ENCODE assay signal across 8 mouse cellular contexts in the genomic region with DNA sequence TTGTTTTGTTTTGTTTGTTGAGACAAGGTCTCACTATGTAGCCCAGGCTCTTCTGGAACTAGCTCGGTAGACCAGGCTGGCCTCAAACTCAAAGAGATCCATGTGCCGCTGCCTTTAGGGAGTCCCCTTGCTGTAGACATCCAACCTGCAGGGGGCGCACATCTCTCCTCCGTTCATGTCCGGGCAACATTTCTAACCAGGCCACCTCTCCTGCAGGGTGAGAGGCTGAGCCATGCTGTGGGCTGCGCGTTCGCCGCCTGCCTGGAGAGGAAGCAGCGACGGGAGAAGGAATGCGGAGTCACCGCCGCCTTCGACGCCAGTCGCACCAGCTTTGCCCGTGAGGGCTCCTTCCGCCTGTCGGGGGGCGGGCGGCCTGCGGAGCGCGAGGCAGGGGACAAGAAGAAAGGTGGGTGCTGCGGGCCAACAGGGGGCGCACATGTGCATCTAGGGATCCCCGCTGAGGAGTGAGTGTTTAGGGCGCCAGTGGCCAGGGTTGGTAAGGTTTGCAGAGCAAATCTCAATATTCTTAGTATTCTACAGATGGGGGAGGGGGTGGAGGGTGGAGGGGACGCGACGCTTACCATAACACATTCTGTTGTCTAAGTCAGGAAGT. TPM values are rescaled to one million over a fixed set of nuclear protein-coding genes. Genes with fewer than 3 reads are reported as not detected.
DNase-seq lines count a peak whose midpoint lies in the region; ATAC-seq and TF ChIP-seq lines count a peak whose summit lies in the region.

No protein-coding gene starts in this region.

- WGBS in lung, postnatal 0 days = 62% methylated on average over 29 of the region's 32 CpGs

- ATAC-seq in erythroblast, adult 5-6 weeks (replicated peaks; ENCODE audit: low FRiP score, poor library complexity, severe bottlenecking) = no peak
- ATAC-seq in lung, postnatal 0 days = peak; percentile 57
- no peak for ATAC-seq in activated CD4-positive, CD25-positive, alpha-beta regulatory T cell, adult 4 months

- H3K9ac ChIP-seq in lung, postnatal 0 days (replicated peaks; ENCODE audit: low read depth) = no peak overlapping the region

- no peaks in the 10 kb centered on the region for H3K27me3 ChIP-seq in erythroblast, embryonic 14.5 days (ENCODE audit: control insufficient read depth)
- H3K27me3 ChIP-seq in lung, postnatal 0 days (replicated peaks; ENCODE audit: insufficient read depth, low read length) = no peaks in the 10 kb centered on the region

- H3K27ac ChIP-seq in lung, postnatal 0 days (ENCODE audit: low read length) = no peak overlapping the region

- no peaks in the 10 kb centered on the region for H3K36me3 ChIP-seq in erythroblast, embryonic 14.5 days (ENCODE audit: control insufficient read depth)
- H3K36me3 ChIP-seq in lung, postnatal 0 days (ENCODE audit: insufficient read depth, low read length) = peaks cover 12% of the 10 kb centered on the region

- peak; percentile 39 for DNase-seq in urinary bladder, postnatal 14 days (ENCODE audit: low spot score)
- DNase-seq in urinary bladder, adult 18-20 months (ENCODE audit: low spot score in 2 of 2) = no peak
- peak; percentile 54 for DNase-seq in induced T-regulatory cell, adult 2 months (ENCODE audit: low read depth)
- peak; percentile 46 for DNase-seq in lung, postnatal 0 days (ENCODE audit: low spot score)
- no peak for DNase-seq in gastrocnemius, postnatal 14 days

- H3K9me3 ChIP-seq in erythroblast, embryonic 14.5 days (ENCODE audit: control insufficient read depth, low read length) = peaks cover 5% of the 10 kb centered on the region
- H3K9me3 ChIP-seq in lung, postnatal 0 days (ENCODE audit: low read length) = no peaks in the 10 kb centered on the region

- intact Hi-C loops in gastrocnemius, postnatal 14 days (cut with DNase I; ENCODE audit: low total_unique reads) = no loop called here

- H3K4me3 ChIP-seq in erythroblast, embryonic 14.5 days (replicated peaks) = peak overlapping the region; percentile 58
- no peak overlapping the region for H3K4me3 ChIP-seq in lung, postnatal 0 days (ENCODE audit: low read depth, low read length)

- peaks cover 17% of the 10 kb centered on the region for H3K4me1 ChIP-seq in erythroblast, embryonic 14.5 days (ENCODE audit: control insufficient read depth)
- no peaks in the 10 kb centered on the region for H3K4me1 ChIP-seq in lung, postnatal 0 days (ENCODE audit: insufficient read depth, low read depth, low read length)

- no peak for TF ChIP-seq EP300 in lung, postnatal 0 days (IDR thresholded peaks at IDR 0.05)

- 0 out of 2 replicates have a peak overlapping the region, but pooled peaks have one; percentile 4 for H3K4me2 ChIP-seq in lung, postnatal 0 days (replicated peaks; ENCODE audit: low read depth, low read length)

- TF ChIP-seq CTCF in lung, postnatal 0 days (IDR thresholded peaks at IDR 0.05) = peak; percentile 68

RNA-seq across cellular contexts. Expression of gene Numbl, which starts 15.6 kb away (rescaled TPM):
- 0.09 and 0.19 TPM in 2 replicates for polyA plus RNA-seq in erythroblast, embryonic 14.5 days (2012)
- total RNA-seq in erythroblast, adult 5-6 weeks (2015; ENCODE audit: low replicate concordance) = 0.42 and 0.58 TPM in 2 replicates
- 0.17 and 1.5 TPM in 2 replicates for total RNA-seq in erythroblast, adult 5-6 weeks (2017; ENCODE audit: low replicate concordance)
- polyA plus RNA-seq in lung, postnatal 0 days (2015; fragmentation: Nextera tagmentation; extraction: Ambion mirVana) = 11.6 and 11.7 TPM in 2 replicates
- not detected for polyA plus RNA-seq in activated CD4-positive, CD25-positive, alpha-beta regulatory T cell, adult 4 months (2017; shearing (Covaris generic))
- 10 to 100 TPM in 1 of 2 experiments, 1 to 10 TPM in 1; 8.0 to 10.2 TPM for total RNA-seq in gastrocnemius, postnatal 14 days (2021)

RNA-seq across cellular contexts. Expression of gene Coq8b, which starts 41.0 kb away (rescaled TPM):
- 2.7 and 2.8 TPM in 2 replicates for polyA plus RNA-seq in erythroblast, embryonic 14.5 days (2012)
- 2.1 and 3.5 TPM in 2 replicates for total RNA-seq in erythroblast, adult 5-6 weeks (2015; ENCODE audit: low replicate concordance)
- 2.9 and 4.5 TPM in 2 replicates for total RNA-seq in erythroblast, adult 5-6 weeks (2017; ENCODE audit: low replicate concordance)
- 21.3 and 23.6 TPM in 2 replicates for polyA plus RNA-seq in lung, postnatal 0 days (2015; fragmentation: Nextera tagmentation; extraction: Ambion mirVana)
- polyA plus RNA-seq in activated CD4-positive, CD25-positive, alpha-beta regulatory T cell, adult 4 months (2017; shearing (Covaris generic)) = 10 to 100 TPM in 1 of 2 experiments, 1 to 10 TPM in 1; 6.3 to 12.5 TPM
- total RNA-seq in gastrocnemius, postnatal 14 days (2021) = 1 to 10 TPM; 3.9 to 4.1 TPM

RNA-seq across cellular contexts. Expression of gene Itpkc, which starts 45.4 kb away (rescaled TPM):
- polyA plus RNA-seq in erythroblast, embryonic 14.5 days (2012) = 0.12 TPM in 2 replicates
- total RNA-seq in erythroblast, adult 5-6 weeks (2015; ENCODE audit: low replicate concordance) = 2.3 TPM in 1 of 2 replicates, not detected in the other
- 0.60 and 1.5 TPM in 2 replicates for total RNA-seq in erythroblast, adult 5-6 weeks (2017; ENCODE audit: low replicate concordance)
- 2.9 and 4.1 TPM in 2 replicates for polyA plus RNA-seq in lung, postnatal 0 days (2015; fragmentation: Nextera tagmentation; extraction: Ambion mirVana)
- 1 to 10 TPM; 1.3 to 1.5 TPM for polyA plus RNA-seq in activated CD4-positive, CD25-positive, alpha-beta regulatory T cell, adult 4 months (2017; shearing (Covaris generic))
- 1 to 10 TPM; 3.2 to 3.9 TPM for total RNA-seq in gastrocnemius, postnatal 14 days (2021)

Comparison
In these comparisons a context has a peak if more than half of its experiments do, and no peak if none do; other contexts are left out.
1. DNase-seq: peak in urinary bladder, postnatal 14 days (single experiment), induced T-regulatory cell, adult 2 months (single experiment) and lung, postnatal 0 days (single experiment); none in urinary bladder, adult 18-20 months (0 of 2) and gastrocnemius, postnatal 14 days (single experiment).
2. RNA of gene Numbl, which starts 15.6 kb away (polyA plus RNA-seq): 11.6 to 11.7 TPM in lung, postnatal 0 days; 0.09 to 0.19 TPM in erythroblast, embryonic 14.5 days and not detected in activated CD4-positive, CD25-positive, alpha-beta regulatory T cell, adult 4 months; every median in the first group is over 10 times any median in the second.